Mouse (Mus musculus) ES-Bruce4 (cell line): ENCODE data around the gene Apoc1.

Source experiments
- CTCF ChIP-seq: IDR thresholded peaks from one replicate; pipeline ENCODE4 v1.8.1; 2011; ENCODE audit warnings: low read depth, low read length
- EP300 ChIP-seq: IDR thresholded peaks from 2 replicates; pipeline ENCODE4 v1.6.1; 2011; ENCODE audit warnings: low read depth, low read length; ENCODE audit not compliant: insufficient read depth
- POLR2A ChIP-seq: IDR thresholded peaks from one replicate; pipeline ENCODE4 v1.8.1; 2011; ENCODE audit warnings: low read length; ENCODE audit not compliant: insufficient read depth

DNA sequence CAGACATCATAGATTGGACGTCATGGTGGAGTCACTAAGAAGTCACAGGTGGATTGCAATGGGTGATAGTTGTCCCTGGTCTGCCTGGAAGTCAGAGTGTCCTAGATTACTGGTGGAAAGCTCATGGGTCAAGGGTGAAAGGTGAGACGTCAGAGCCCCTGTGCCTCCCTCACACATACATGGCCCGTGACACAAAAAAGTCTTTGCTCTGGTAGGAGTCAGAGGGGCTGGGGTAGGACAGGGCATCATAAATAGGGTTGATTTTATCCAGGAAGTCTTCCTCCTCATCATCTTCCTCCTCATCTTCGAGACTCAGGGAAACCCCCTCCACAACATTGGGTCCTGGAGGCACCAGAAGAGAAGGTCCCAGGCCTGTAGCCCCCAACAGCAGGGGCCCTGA is 24.9 kb upstream of the Apoc1 start:
- TF ChIP-seq POLR2A = no peak
- TF ChIP-seq EP300 = no peak
- TF ChIP-seq CTCF = no peak
